Mouse (Mus musculus) thymus, adult 2 months (tissue): ENCODE measurements around the gene Carmil1.

ENCODE experiments used
- CTCF ChIP-seq: fragments of 200-500 bp; IDR thresholded peaks from 2 replicates; pipeline ENCODE4 v1.5.1; 2012; ENCODE audit warnings: mild to moderate bottlenecking, control low read depth, low read length, moderate library complexity, borderline replicate concordance; ENCODE audit not compliant: control insufficient read depth, poor library complexity, insufficient read depth; ENCODE audit errors: extremely low read depth
- POLR2A ChIP-seq: fragments of 200-500 bp; IDR thresholded peaks from 2 replicates; pipeline ENCODE4 v1.6.1; 2012; ENCODE audit warnings: mild to moderate bottlenecking, low read length, control low read depth, moderate library complexity; ENCODE audit not compliant: control insufficient read depth, poor library complexity, insufficient read depth; ENCODE audit errors: extremely low read depth

- no peak for TF ChIP-seq CTCF
- no peak for TF ChIP-seq POLR2A
Measured at GRCm38 (mm10) chr13:24036150-24036549, 244.4 kb downstream of the Carmil1 start.
